Mouse (Mus musculus) cortical plate, adult 2 months (tissue): ENCODE measurements around the gene Plppr2.
A peak's percentile ranks its signal among the peaks of the same experiment; 100 is the strongest.

Source experiments
- CTCF ChIP-seq: fragments of 200-500 bp; IDR thresholded peaks from 2 replicates; pipeline ENCODE4 v1.5.1; 2011; ENCODE audit warnings: mild to moderate bottlenecking, control low read depth, low read length; ENCODE audit not compliant: insufficient read depth; ENCODE audit errors: extremely low read depth
- POLR2A ChIP-seq: fragments of 200-500 bp; IDR thresholded peaks from 2 replicates; pipeline ENCODE4 v1.6.1; 2011; ENCODE audit warnings: mild to moderate bottlenecking, low read length, control low read depth; ENCODE audit not compliant: insufficient read depth; ENCODE audit errors: extremely low read depth

GRCm38 (mm10) chr9:21901223-21901820 lies 35.5 kb upstream of the Plppr2 start:
- TF ChIP-seq CTCF (no peak), POLR2A (peak; percentile 52; the same call in 1 of the 2 replicates)
